Mouse (Mus musculus) gastrocnemius, postnatal 10 days (tissue): Measurements from ENCODE around the gene Arpc3. TPM values are rescaled to one million over a fixed set of nuclear protein-coding genes. Genes with fewer than 3 reads are reported as not detected.

Source experiments
- DNase-seq: peaks from one replicate; pipeline ENCODE4 v3.0.0; 2021; ENCODE audit warnings: mixed read lengths
- long read RNA-seq, 2 experiments: library from polyadenylated mRNA; stranded (forward); transcript quantifications; one replicate each; pipeline ENCODE4 v2.0.0; 2021
- total RNA-seq, 2 experiments: library from RNA; stranded (reverse); gene quantifications; 2 replicates each; pipeline ENCODE4 v1.2.3; 2021

Gene Arpc3
- 10 to 100 TPM; 75.9 to 89.9 TPM for total RNA-seq
- long read RNA-seq, experiment 1, partial matches to known transcripts, result 0 of 4 reads
- long read RNA-seq, experiment 1, other reads (novel, unspliced or antisense), result 1 of 4 reads
- long read RNA-seq, experiment 2, partial matches to known transcripts, result 0 of 2 reads
- long read RNA-seq, experiment 2, other reads (novel, unspliced or antisense), result 1 of 2 reads

DNA sequence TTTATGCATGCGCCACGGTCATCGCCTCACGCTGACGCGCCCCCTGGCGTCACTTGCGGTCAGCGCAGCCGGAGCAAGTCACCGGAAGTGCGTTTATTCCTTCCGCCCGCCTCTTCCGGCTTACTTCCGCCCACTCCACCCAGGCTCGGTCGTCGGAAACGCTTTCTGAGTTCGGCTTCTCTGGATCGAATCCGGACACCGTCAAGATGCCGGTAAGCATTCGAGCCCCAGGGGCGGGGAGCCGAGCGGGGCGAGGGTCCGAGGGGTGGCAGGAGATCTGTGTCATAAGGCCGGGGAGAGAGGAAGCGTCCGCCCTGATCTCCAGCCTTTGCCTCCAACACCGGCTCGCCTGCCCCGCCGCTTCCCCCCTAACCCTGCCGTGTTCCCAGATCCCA lies at the start of gene Arpc3:
Arpc3 (plus strand) TSS at position 93 of the 395 bp plus-strand sequence.
- peak; percentile 95 for DNase-seq

DNA sequence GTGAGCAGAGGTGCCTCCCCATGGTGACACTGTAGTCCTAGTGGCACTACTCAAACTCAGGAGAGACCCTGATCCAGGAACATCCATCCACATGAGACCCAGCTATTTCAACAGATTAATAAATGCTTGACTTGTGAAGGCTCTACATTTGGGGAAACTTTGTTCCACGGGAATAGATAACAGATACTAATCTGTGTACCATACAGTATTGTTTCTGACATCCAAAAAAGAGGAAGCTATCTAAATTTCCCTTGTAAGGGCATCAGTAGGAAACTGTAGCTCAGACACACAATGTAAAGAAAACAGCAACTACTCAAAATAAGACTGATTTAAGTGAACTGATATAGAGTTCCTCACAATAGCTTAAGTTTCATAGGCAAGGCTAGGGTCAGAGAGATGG lies 48.8 kb upstream of the Arpc3 start:
- DNase-seq, result no peak

DNA sequence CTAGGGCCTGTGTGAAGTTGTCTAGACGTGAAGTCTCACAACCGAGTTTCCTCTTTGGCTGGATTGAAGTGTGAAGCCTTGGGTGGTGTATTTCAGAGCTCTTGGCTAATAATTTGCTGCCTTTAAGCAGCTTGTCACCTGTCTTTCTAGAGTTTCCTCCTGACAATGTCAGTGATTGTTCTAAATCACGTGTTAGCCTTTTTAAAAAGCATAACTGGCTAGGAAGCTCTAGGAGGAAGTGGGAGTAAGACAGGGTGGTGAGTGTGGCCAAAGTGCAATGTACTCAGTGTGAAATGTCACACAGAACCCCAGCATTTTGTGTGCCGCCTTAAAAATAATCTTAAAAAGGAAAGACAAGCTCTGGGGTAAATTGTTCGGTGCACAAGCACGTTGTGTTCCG lies 47.9 kb upstream of the Arpc3 start:
- DNase-seq, result no peak

DNA sequence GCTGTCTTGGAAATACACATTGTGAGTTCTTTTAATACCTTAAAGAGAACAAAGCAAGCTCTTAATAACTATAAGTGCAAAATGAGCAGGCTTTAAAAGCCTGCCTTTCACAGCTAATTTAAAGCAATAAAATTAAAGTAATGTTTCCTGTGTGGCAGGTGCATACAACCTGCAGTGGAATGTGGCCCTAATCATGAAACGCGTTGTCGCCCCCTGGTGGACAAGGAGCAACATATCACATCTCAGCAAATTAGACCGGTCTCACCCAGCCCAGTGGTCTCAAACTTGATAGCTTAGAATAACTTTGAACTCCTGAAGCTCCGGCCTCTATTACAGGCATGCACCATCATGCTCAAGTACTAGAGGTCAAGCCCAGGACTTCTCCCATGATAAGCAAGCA lies 47.4 kb upstream of the Arpc3 start:
- DNase-seq, result peak; percentile 80

DNA sequence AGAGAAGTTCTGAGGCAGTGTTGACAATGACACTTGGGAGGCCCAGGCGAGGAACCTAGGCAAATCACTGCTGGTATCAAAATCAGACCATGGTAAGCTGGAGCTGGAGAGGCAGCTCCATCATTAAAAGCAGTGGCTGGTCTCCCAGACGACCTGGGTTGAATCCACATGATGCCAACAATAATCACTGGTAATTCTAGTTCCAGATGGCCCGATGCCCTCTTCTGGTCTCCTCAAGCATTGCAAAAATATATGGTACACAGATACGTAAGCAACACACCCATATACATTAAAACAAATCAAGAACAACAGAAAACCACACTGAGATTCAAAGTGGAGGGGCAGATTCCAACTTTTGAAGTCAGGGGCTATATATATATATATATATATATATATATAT lies 45.9 kb upstream of the Arpc3 start:
- no peak for DNase-seq

DNA sequence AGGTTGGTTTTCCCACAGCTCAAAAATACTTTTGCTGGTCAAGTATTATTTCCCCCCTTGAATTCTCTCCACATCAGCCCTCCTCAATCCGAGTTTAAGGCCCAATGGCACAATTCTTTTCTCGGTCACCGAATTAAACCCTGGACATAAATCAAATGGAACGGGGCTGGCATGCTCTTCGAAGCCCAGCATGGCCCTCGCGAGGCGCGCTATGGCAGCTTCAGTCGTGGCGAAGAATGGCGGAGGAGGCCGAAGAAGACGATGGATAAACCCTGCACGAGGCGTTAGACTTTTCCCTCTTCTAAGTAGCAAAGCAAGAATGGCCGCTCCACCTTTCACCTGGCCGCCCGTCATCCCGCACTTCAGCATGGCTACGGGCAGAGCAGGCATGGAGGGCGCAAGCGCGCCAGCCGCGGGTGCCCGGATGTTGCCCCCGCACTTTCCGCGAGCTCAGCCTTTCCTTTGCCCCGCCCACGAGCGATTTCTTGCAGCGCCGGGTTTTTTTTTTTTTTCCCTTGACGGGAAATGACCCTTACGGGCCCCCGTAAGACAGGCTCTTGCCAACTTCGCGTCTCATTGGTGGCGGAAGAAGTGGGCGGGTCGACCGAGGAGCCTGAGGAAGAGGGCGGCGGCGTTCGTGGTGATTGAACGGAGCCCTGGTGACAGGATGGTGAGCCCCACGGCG lies 37.7 kb upstream of the Arpc3 start, which contains the start of the genes Rad9b and Vps29:
Rad9b (minus strand) TSS at position 427 of the 685 bp plus-strand sequence.
Vps29 (plus strand) TSS at position 563 of the 685 bp plus-strand sequence.
- DNase-seq, result peak; percentile 99

DNA sequence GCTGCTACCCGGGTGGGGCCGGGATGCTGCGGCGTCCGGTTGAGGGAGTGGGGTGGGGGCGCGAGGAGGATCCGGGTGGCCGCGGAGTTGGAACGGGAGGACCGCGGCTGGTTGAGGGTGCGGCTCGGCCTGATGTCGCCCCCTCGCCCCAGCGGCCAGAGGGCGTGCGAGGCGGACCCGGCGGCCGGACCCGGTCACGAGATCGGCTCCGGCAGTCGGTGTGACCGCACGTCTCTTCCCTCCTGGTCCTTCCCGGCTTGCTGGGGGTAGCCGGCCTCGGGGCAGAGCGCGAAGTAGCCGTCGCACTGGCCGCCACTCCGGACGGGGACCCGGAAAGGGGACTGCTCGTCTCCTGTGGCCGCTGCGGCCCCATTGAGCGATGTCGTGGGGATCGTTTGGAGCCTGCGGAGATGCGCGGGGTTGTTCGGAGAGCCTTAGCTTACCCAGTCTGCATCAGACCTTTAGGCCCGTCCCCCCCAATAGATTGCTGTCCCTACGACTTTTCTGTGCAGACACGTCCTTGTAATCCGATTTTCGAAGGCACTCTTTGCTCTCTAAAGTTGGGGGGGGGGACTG lies 37.1 kb upstream of the Arpc3 start:
- no peak for DNase-seq

DNA sequence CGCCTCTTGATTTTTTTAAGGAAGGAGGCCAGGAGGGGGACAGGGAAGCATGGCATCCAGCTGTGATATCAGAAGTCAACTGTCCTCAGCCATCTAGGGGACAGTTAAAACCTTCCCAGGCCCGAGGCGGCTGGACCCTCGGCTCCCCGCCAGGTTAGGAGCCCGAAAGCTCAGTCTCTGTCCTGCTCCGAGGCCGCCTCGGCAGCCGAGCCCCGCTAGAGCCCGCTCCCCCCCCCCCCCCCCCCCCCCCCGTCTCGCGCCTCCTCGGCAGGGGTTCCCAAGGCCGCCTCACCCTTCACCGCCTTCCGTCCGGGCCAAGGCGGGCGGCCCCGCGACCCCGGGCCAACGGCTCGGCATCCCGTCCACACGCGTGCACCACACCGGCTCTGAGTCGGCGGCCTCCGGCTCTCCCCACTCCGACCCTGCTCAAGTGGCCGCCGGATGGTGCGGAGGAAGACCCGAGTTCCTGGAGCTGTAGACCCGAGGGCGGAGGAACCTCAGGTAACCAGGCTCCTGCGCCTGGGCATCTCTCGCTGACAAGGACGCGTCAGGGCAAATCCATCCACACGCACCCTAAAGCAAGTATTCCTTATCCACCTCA lies 20.0 kb upstream of the Arpc3 start, which contains the start of gene Gpn3:
Gpn3 (plus strand) TSS at position 286 of the 601 bp plus-strand sequence.
- DNase-seq, result peak; percentile 51

DNA sequence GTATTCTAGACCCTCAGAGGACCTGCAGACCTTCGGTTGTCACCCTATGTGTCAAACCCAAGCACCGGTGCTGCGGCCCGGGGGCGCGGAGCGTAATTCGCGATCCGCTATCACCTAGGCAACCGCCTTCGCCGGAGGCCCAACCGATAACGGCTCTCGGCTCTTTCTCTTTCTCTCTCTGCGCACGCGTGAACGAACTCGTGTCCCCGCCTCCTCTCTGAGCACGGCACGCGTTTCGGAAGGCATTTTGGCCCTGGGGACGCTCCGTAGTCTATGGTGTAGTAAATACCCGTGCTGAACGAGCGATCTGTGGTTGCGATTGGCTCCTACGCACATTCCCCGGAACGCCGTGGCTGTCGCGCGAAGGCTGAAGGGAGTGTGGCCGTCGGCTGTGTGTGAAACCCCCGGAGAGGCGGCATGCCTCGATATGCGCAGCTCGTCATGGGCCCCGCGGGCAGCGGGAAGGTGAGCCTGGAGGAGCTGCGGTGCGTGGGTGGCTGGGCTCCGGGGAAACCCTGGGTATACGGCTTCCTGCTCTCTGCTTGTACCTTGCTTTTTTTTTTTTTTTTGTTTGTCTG lies 19.4 kb upstream of the Arpc3 start, which contains the start of gene Fam216a:
Fam216a (minus strand) TSS at position 173 of the 578 bp plus-strand sequence.
- peak; percentile 98 for DNase-seq

DNA sequence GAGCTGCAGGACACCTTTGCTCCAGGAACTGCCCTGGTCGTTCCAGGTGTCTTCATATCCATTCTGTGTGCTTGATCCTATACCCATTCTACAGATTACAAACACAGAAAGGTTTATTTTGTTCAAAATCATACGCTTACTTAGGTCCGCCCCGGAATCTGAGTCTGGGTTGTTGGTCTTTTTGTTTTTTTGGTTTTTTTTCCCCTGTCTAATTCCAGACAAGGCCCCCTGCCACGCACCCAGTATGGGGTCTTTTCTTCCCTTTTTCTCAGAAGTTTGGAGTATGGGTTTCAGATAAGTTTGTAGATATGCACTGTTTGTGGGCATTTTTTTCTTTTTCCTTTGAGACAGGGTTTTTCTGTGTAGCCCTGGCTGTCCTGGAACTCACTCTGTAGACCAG lies 18.8 kb upstream of the Arpc3 start:
- DNase-seq, result no peak

DNA sequence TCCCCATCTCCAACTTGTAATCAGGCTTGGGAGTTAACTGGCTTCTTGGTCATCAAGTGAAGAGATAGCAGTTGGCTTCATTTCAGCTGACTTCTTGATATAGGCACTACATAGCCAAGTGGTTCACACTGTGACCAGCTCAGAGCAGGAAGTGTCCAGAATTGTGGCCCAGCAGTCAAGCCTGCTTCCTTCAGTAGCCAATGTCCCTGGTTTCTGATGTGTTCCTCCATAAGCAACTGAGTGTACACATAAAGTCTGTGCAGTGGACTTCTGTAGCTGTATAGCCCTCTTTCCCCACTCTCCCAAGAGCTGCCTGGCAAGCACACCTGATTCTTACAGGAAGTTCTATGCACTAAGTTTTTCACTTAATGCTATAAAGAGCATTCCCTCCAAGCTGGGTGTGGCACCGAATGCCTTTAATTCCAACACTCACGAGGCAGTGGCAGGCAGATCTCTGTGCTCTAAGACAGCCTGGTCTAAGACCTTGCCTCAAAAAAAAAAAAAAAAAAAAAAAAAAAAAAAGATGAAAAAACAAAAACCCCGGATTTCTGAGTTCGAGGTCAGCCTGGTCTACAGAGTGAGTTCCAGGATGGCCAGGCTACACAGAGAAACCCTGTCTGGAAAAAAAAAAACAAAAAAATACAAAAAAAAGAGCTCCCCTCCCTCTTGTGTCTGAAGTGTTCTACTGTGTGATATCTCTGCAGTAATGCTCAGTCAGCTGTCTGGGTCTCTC lies 14.4 kb upstream of the Arpc3 start:
- no peak for DNase-seq

DNA sequence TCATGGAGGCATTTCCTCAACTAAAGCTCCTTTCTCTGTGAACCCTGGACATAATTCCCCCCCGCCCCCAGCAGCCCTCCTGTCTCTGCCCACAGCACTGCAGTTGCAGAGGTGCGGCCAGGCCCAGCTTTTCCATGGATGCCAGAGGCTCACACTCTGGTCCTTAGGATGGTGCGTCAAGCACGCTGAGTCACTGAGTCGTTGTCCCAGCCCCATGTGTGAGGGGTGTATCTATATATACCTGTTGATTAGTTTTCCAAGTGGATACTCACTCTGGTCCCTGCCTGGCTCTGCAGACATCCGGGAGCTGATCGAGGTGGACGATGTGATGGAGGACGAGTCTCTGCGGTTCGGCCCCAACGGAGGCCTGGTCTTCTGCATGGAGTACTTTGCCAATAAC lies 13.5 kb upstream of the Arpc3 start:
- DNase-seq, result no peak

DNA sequence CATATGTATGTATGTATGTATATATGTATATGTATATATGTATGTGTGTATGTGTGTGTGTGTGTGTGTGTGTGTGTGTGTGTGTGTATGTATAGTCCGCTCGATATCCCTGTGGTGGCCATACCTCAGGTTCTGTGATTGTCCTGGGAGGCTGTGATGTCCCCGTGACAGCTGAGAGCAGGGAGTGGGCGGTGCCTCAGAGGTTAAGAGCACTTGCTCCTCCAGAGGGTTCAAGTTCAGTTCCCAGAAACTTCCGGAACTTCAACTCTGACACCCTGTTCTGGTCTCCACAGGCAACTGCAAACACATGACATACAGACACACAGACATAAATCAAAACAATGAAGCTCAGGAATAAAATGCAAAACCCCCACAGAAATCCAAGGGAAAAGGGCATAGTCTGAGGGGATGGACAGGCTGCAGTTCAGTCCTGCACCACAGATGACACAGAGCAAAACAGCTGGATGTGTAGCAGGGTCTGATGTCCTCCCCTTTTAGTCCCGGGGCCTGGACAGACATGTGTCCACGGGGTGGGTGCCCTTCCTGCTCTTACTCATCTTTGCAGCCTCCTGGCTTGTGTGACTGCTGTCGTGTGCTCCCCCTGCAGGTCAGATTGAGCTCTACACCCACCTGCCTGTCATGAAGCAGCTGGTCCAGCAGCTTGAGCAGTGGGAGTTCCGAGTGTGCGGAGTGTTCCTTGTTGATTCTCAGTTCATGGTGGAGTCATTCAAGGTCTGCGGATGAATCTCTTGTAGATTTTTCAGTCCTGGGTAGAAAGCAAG lies 12.1 kb upstream of the Arpc3 start:
- peak; percentile 74 for DNase-seq

DNA sequence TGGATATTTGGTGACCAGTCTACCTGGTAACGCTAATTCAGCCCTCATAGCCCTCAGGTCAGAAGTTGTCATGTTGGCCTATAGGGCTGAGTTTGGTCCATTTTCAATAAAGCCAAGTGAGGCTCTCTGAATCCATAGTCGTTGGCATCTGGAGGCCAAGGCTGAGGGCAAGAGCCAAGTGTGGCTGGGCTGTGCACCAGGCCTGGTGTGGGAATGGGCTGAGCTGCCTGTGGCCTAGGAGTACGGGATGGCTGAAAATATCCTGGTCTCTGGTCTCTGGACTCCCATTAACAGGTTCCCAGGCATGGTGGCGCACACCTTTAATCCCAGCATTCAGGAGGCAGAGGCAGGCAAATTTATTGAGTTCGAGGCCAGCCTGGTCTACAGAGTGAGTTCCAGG lies 1.7 kb upstream of the Arpc3 start:
- DNase-seq, result no peak

DNA sequence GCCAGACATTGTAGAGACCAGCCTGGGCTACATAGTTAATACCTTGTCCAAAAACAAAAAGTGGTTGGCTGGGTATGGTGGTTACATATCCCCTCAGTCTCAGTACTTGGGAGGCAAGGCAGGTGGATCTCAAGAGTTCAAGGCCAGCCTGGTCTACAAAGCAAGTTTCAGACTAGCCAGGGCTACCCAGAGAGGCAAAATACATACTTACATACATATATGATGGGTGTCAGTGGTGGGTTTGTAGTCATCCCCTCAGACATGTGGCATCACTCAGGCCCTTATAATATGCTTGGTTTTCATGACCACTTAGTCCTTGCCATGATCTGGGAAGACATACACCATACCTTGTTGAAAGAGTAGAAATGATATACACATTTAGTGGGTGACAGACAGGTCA lies 1.0 kb upstream of the Arpc3 start:
- no peak for DNase-seq

DNA sequence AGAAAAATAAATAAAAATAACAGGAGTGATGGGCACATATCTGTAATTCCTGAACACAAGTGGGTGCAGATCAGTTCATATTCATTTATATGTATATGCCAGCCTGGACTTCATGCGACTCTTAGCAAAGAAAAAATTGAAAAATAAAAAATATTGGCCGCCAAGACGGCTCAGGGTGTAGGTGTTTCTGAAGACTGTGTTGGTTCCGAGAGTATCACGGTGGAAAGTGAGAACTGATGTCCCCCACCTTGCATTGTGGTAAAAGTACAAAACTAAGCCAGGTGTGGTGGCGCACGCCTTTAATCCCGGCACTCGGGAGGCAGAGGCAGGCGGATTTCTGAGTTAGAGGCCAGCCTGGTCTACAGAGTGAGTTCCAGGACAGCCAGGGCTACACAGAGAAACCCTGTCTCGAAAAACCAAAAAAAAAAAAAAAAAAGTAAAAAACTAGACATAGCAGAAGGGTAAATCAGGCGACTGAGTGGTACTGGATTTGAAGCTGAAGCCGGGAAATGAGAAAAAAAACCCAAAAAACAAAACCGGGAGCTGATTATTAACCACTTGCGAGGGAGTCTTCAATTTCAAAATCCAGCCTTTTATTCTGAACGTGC lies 396 bp upstream of the Arpc3 start:
- DNase-seq, result no peak

DNA sequence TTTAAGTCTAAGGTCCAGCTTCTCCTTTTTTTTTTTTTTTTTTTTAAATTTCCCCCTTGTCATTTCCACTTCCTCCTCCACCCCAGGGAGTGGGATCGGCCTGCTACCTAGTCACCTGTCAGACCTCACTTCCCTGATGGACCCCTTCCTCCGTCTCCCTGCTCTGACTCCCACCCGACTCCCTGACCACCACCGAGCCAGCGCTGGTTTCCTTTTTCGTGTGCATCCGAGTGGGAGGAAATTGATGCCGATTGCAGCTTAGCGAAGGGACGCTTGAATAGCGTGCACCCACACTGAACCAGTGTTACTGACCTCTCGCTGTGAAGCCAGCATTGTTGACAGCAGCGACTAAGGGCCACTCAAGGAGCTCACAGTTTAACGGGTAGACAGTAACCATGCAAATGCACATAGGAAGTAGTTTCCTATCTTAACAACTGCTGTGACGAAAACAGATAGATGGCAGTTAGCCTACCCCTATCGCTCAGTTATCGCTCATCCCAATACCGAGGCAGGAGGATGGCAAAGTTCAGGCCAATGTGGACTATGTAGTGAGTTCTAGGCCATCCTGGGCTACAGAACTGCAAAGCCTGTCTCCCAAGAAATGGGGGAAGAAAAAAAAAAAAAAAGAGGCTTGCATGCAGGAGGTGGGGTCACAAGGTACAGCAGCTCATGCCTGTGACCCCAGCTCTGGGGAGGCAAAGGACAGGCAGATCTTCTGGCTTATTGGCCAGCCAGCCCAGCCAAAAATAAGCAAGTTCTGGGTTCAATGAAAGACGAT lies 738 bp downstream of the Arpc3 start:
- peak; percentile 24 for DNase-seq

DNA sequence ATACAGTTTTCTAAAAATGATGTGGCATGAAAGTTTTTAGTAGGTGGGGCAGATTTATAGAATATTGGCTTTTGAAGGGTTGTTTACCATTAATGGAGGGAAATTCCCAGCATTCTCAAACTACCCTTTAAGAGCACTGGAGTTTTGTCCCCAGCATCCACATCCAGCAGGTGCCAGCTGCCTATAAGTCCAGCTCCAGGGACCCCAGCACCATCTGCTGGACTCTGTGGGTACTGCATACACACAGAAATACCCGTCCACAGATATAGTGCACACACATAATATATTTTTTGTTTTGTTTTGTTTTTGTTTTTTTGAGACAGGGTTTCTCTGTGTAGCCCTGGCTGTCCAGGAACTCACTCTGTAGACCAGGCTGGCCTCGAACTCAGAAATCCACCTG lies 2.2 kb downstream of the Arpc3 start:
- DNase-seq, result peak; percentile 78

DNA sequence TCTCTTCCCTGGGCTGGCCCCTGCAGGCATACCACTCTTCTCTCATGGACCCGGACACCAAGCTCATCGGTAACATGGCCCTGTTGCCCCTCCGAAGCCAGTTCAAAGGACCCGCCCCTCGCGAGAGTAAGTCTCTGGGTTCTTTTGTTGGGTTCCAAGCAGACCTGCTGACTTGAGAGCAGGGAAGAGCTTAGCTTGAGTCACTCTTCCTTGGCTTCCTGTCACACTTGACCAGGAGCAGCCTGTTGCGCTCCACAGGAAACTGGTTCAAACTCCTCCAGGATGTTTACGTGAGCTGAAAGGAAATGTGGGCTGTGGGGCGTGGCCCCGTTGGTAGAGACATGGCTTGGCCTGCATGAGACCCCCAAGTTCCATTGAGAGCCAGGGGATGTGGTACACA lies 5.1 kb downstream of the Arpc3 start:
- no peak for DNase-seq

DNA sequence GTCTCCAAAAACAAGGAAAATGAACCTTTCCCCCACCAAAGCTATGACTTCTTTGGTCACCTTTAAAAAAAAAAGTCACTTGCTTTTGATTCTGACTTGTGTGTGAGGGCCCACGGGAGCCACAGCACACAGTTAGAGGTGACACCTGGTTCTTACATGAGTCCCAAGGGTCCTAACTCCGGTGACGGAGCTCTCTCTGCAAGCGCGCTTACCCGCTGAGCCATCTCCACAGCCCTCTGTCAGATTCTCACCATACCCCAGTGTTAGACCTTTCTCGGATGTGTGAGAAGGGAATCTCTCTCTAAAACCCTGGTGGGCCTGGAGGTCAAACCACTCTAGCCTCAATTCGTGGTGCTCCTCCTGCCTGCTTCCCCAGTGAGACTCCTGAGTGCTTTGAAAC lies 5.8 kb downstream of the Arpc3 start:
- no peak for DNase-seq
